Mouse (Mus musculus): Measurements from ENCODE around the gene Kdm3a.

Gene Kdm3a

GRCm38 (mm10) chr6:71579478-71579877 lies 53.3 kb downstream of the Kdm3a start:
- DNase-seq (ENCODE audit: low read depth, low spot score): no peak

GRCm38 (mm10) chr6:71575359-71575758 lies 57.4 kb downstream of the Kdm3a start:
- no peak for DNase-seq (ENCODE audit: low read depth, low spot score)

GRCm38 (mm10) chr6:71569025-71569424 lies 63.8 kb downstream of the Kdm3a start:
- no peak for DNase-seq (ENCODE audit: low read depth, low spot score)

- DNase-seq (ENCODE audit: low read depth, low spot score): no peak
Measured at GRCm38 (mm10) chr6:71568616-71569015, 64.2 kb downstream of the Kdm3a start.

- DNase-seq (ENCODE audit: low read depth, low spot score): no peak
Measured at GRCm38 (mm10) chr6:71556826-71557225, 76.0 kb downstream of the Kdm3a start.

GRCm38 (mm10) chr6:71555507-71555951 lies 77.3 kb downstream of the Kdm3a start:
- DNase-seq (ENCODE audit: low read depth, low spot score): no peak

- DNase-seq (ENCODE audit: low read depth, low spot score): peak; percentile 95
Measured at GRCm38 (mm10) chr6:71543686-71544499, 88.9 kb downstream of the Kdm3a start, which contains the start of gene Chmp3. Gene Chmp3 (plus strand): TSS chr6:71543797.
